Mouse (Mus musculus) lung, adult 18-20 months (tissue): Measurements from ENCODE around the gene Nlk.
"Not testable (repeated sequence)": the region's sequence is repeated elsewhere in the genome, so short reads cannot be mapped to it uniquely, and the experiment has no call there.

Experiments used
- DNase-seq, 2 experiments: peaks; one replicate each; pipeline ENCODE4 v3.0.0; 2022; ENCODE audit warnings: mixed read lengths in 2 of 2

Gene Nlk

DNA sequence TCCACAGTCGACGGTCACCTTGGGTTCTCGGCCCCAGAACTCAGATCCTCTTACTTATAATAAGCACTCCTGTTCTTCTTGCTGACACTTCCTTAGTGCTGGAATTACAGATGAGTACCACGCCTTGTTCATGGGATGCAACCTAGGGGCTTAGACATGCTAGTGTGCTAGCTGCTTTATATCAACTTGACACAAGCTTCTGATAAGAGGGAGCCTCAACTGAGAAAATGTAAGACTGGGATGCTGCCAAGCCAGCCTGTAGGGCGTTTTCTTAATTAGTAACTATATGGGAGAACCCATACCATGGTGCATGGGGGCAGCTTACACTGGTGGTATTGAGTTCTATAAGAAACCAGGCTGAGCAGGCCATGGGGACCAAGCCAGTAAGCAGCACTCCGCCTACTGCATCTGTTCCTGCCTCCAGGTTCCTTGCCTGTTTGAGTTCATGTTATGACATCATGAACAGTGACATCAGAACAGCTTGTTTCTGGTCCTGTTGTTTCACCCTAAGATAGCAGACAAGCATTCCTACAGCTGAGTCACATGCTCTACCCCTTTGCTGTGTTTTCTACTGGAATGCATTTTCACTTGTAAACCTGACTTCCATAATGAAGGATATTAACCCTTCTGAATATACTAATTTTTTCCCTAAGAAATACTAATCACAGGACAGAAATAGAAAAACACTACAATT is 102.8 kb downstream of the Nlk start:
- DNase-seq: no peak

DNA sequence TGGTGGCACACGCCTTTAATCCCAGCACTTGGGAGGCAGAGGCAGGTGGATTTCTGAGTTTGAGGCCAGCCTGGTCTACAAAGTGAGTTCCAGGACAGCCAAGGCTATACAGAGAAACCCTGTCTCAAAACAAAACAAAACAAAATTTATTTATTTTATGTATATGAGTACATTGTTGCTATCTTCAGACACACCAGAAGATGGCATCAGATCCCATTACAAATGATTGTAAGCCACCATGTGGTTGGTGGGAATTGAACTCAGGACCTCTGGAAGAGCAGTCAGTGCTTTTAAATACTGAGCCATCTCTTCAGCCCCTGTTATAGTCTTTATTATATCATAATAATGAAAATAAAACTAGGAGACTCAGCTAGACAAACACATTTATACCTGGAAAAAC is 109.5 kb downstream of the Nlk start:
- not testable (repeated sequence) for DNase-seq

DNA sequence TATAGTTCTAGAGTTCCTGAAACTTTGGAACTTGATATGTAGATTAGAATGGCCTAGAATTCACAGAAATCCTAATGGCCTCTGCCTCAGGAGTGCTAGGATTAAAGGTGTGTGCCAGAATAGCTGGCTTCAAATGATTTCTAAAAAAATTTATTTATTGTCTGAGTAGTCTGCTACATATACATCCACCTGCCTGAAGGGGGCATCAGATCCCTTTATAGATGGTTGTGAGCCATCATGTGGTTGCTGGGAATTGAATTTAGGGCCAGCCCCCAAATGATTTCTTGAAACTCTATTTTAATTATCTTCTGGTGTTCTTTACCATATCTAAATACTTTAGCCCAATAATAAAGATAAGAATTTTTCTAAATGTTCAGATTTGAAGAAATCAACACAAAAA is 111.1 kb downstream of the Nlk start:
- DNase-seq: no peak

DNA sequence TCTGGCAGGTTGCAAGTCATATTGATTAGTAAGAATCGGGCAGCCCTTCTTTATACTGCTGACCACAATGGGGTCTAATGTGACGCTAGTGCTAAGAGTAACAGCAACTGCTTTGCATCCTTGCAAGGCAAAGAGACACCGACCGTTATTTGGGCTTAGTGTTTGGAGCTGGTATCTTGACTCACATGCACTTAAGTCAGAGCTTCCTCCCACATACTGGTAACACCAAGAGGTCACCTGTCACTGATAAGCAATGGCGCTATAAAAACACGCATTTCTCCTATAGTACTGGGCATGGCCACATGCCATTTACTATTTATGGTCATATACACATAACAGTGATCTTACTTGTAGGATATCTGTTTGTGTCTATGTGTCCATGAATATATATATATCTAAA is 114.3 kb downstream of the Nlk start:
- DNase-seq: no peak

GRCm38 (mm10) chr11:78574975-78575374 is 122.2 kb downstream of the Nlk start:
- DNase-seq: no peak

- DNase-seq: no peak
These were observed 122.6 kb downstream of the Nlk start for GRCm38 (mm10) chr11:78574536-78574935.

DNA sequence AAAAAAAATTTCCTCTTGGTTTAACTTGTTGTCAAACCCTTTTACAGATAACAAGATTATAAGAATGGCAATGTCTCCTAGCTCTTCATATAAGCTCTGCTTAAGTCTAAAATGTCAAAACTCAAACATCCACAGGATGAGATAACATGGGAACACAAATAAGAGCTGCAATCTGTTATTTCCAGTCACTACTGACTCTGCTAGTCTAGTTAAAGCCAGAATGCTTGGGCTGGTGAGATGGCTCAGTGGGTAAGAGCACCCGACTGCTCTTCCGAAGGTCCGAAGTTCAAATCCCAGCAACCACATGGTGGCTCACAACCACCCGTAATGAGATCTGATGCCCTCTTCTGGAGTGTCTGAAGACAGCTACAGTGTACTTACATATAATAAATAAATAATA is 123.1 kb downstream of the Nlk start:
- not testable (repeated sequence) for DNase-seq

GRCm38 (mm10) chr11:78571854-78572253 is 125.3 kb downstream of the Nlk start:
- no peak for DNase-seq

- no peak for DNase-seq
These were observed 125.7 kb downstream of the Nlk start for GRCm38 (mm10) chr11:78571441-78571840.

DNA sequence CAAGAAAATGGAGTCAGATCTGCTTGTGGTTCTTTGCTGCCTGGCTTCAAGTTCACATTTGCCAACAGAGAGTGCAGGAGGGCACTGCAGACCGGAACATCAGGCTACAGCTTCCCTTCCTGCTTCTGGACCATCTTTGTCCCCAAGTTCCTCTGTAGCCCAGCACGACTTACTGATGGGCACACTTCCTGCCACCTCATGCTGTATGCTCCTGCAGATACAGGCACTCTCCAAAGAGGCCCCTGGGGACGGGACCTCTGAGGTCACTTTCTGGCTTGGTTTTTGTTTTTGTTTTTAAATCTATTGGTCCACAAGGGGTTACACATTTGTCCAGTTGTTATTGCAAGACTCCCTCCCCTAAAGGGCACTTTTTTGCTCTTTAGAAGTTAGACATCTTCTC is 127.4 kb downstream of the Nlk start:
- DNase-seq: no peak

GRCm38 (mm10) chr11:78568827-78569226 is 128.3 kb downstream of the Nlk start:
- no peak for DNase-seq

GRCm38 (mm10) chr11:78567614-78568013 is 129.6 kb downstream of the Nlk start:
- DNase-seq: no peak

GRCm38 (mm10) chr11:78566775-78567174 is 130.4 kb downstream of the Nlk start:
- DNase-seq: peak; percentile 44 to 69

- peak; percentile 57 to 77 for DNase-seq
These were observed 136.7 kb downstream of the Nlk start for GRCm38 (mm10) chr11:78560447-78560846.

GRCm38 (mm10) chr11:78557241-78557640 is 139.9 kb downstream of the Nlk start:
- DNase-seq: no peak

- no peak for DNase-seq
These were observed 141.1 kb downstream of the Nlk start for GRCm38 (mm10) chr11:78556070-78556469.

- no peak for DNase-seq
These were observed 141.6 kb downstream of the Nlk start for GRCm38 (mm10) chr11:78555623-78556022.

- DNase-seq: no peak
These were observed 146.1 kb downstream of the Nlk start for GRCm38 (mm10) chr11:78551059-78551398.

- peak; percentile 97 for DNase-seq
These were observed 146.8 kb downstream of the Nlk start, which contains the start of gene Tmem97 for GRCm38 (mm10) chr11:78550168-78551058. TSS of gene Tmem97 (minus strand) at chr11:78550777.

DNA sequence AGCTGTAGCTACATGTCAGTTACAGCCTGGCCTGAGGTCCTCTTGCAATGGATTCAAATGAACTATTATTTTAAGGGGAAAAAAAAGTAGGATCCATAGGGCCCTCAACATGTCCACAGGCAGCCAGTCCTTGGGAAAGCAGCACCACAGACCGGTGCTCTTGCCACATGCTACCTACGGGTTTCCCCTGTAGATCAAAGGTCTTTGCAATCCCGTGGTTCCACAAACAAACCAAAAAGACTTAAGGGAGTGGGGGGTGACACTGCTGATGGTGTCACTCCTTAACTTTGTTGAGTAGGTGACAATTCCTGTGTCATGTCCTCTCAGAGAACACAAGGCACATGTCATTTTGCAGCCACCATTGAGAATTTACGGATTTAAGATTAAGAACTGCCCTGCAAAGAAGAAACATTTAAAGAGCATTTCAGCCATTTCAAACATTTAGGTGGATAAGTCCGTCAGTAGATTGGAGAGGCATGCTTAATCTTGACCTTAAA is 147.6 kb downstream of the Nlk start:
- no peak for DNase-seq

- DNase-seq: no peak
These were observed 149.3 kb downstream of the Nlk start for GRCm38 (mm10) chr11:78547718-78548460.

GRCm38 (mm10) chr11:78545181-78545580 is 152.0 kb downstream of the Nlk start:
- no peak for DNase-seq

DNA sequence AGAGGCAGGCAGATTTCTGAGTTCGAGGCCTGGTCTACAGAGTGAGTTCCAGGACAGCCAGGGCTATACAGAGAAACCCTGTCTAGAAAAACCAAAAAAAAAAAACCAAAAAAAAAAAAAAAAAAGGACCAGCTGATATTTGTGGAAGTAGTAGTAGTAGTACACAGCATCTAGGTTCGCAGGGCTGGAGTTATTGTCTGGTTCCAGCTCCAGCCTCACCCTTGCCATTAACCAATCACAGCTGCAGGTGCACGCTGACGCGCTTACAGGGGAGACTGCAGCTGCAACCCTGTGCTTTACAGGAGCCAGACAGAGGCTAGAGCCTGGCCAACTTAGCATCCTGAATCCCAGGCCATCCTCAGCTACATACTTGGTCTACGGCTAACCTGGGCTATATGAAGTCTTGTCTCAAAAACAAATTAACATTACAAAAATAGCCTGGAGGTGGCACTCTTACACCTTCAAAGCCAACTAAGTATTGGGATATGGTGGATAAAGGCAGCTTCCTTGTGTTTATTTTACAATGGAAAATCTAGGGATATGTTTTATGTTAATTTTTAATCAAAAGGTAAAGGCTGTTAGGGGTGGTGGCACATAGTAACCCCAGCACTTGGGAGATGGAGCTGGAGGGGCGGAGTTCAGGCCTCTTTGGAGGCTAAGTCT is 152.6 kb downstream of the Nlk start:
- no peak for DNase-seq
